Mouse (Mus musculus) midbrain, postnatal 0 days (tissue): ENCODE results near the gene Efcab11. TPM values are rescaled to one million over a fixed set of nuclear protein-coding genes. Genes with fewer than 3 reads are reported as not detected.
"Not testable (repeated sequence)": the region's sequence is repeated elsewhere in the genome, so short reads cannot be mapped to it uniquely, and the experiment has no call there.

Experiments
- ATAC-seq: fragments of 200-750 bp; cut with Nextera tagmentation; 2 replicates; pipeline ENCODE4 v1.8.0; 2017; ENCODE audit warnings: moderate number of reproducible peaks, mild to moderate bottlenecking, moderate TSS enrichment, moderate library complexity; ENCODE audit not compliant: low FRiP score
- DNase-seq: peaks from one replicate; pipeline ENCODE4 v3.0.0-alpha.2; 2015; ENCODE audit warnings: low spot score
- H3K27ac ChIP-seq: fragments of 300-500 bp; sonication (generic); 2 replicates; pipeline ENCODE4 v1.5.1; 2014; ENCODE audit warnings: low read depth, mild to moderate bottlenecking, low read length, mixed read lengths
- H3K27me3 ChIP-seq: fragments of 300-500 bp; sonication (generic); 2 replicates; pipeline ENCODE4 v1.6.1; 2014; ENCODE audit warnings: low read length, control low read depth, mixed read lengths; ENCODE audit not compliant: insufficient read depth
- H3K36me3 ChIP-seq: fragments of 300-500 bp; sonication (generic); 2 replicates; pipeline ENCODE4 v1.6.1; 2014; ENCODE audit warnings: low read length, control low read depth, mixed read lengths; ENCODE audit not compliant: insufficient read depth
- H3K4me1 ChIP-seq: fragments of 300-500 bp; sonication (generic); 2 replicates; pipeline ENCODE4 v1.6.1; 2014; ENCODE audit warnings: mild to moderate bottlenecking, control low read depth, antibody characterized with exemption, low read length, mixed read lengths; ENCODE audit not compliant: insufficient read depth
- H3K4me2 ChIP-seq: fragments of 300-500 bp; sonication (generic); 2 replicates; pipeline ENCODE4 v1.6.1; 2014; ENCODE audit warnings: low read depth, mild to moderate bottlenecking, low read length, mixed read lengths; ENCODE audit not compliant: poor library complexity, severe bottlenecking
- H3K4me3 ChIP-seq: fragments of 300-500 bp; sonication (generic); 2 replicates; pipeline ENCODE4 v1.5.1; 2014; ENCODE audit warnings: low read depth, mild to moderate bottlenecking, low read length, moderate library complexity
- H3K9ac ChIP-seq: fragments of 300-500 bp; sonication (generic); replicated peaks from 2 replicates; pipeline ENCODE4 v1.6.1; 2014; ENCODE audit warnings: mild to moderate bottlenecking, low read length, moderate library complexity, mixed read lengths; ENCODE audit not compliant: poor library complexity, severe bottlenecking
- H3K9me3 ChIP-seq: fragments of 300-500 bp; sonication (generic); 2 replicates; pipeline ENCODE4 v1.6.1; 2016; ENCODE audit warnings: low read length, control low read depth
- CTCF ChIP-seq: IDR thresholded peaks from 2 replicates; pipeline ENCODE4 v1.5.1; 2016; ENCODE audit warnings: antibody characterized with exemption, mild to moderate bottlenecking
- WGBS: fragments of 180-500 bp; shearing (Covaris S2); extraction: QIAGEN DNeasy Blood & Tissue Kit; methylation state at CpG from one replicate; pipeline ENCODE4 v1.1.7; 2014; 5-methylcytosine and 5-hydroxymethylcytosine counted together
- polyA plus RNA-seq: library from polyadenylated mRNA; unstranded; fragments of >200 nt; fragmentation: Nextera tagmentation; extraction: Ambion mirVana; gene quantifications from 2 replicates; pipeline ENCODE4 v1.2.1, GENCODE M21; 2015
- total RNA-seq: library from RNA; depleted of rRNA; stranded (reverse); fragments of >200 nt; gene quantifications from 2 replicates; pipeline ENCODE4 v1.2.3, GENCODE M21; 2014

Efcab11 gene
- total and polyA plus RNA-seq, 2 experiments from 2014 or later = 2.5 to 2.6 TPM

DNA sequence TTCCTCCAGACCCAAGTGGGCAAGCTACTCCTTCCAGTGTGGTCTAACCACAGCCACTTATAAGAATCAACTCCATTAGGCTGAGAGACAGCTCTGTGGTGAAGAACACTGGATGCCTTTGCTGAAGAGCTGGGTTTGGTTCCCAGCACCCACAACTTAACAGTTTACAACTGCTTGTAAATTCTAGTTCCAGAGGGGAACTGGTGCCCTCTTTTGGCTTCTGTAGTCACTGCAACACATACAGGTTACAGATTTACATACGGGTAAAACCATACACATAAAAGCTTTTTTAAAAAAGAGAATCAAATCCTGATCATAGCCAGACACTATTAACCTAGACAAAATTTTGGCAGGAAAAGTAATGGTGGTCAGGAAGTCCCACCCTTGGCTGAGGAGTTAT is 50.8 kb downstream of the Efcab11 start:
- WGBS = 91% methylated on average over 1 of the region's 1 CpGs
- no peaks in the 10 kb centered on the region for H3K9me3 ChIP-seq
- no peak overlapping the region for H3K9ac ChIP-seq
- no peak overlapping the region for H3K4me3 ChIP-seq
- H3K36me3 ChIP-seq = no peaks in the 10 kb centered on the region
- ATAC-seq = no peak
- H3K27me3 ChIP-seq = no peaks in the 10 kb centered on the region
- no peak overlapping the region for H3K4me2 ChIP-seq
- 0 out of 2 replicates have a peak, but pooled peaks cover 4% of the 10 kb centered on the region for H3K4me1 ChIP-seq
- no peak for DNase-seq
- H3K27ac ChIP-seq = no peak overlapping the region
- peak; percentile 24; the same call in 1 of the 2 replicates for TF ChIP-seq CTCF

- no peak for DNase-seq
Observed at GRCm38 (mm10) chr12:99822591-99822990, 61.6 kb downstream of the Efcab11 start.

DNA sequence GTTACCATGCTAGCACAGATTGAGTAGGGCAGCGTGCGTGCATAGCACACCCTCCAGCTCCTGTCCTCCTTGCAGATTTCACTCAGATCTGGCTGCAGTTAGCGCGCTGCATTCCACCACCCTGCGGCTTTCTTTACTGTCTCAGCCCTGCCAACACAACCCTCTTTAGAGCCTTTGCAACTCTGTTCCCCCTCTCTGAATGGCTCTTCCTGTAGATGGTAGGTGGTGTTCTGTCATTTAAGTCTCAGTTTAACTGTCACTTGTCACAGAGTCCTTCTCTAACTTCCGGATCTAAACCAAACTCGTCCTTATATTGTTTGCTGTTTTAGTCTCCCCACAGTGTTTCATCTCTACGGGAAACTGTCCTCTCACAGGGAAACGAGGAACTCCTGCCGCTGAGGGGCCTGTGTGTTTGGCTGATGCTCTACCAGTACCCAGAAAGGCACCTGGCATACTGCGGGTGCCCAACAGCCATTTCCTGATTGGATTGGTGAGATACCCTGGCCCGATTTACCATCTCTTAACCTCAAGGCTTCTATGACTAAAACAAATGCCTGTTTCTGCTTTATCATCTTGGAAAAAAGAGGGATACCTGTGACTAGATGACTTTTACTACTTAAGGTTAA is 62.8 kb downstream of the Efcab11 start:
- Histone ChIP-seq H3K4me1 (no peaks in the 10 kb centered on the region), H3K4me3 (no peak overlapping the region), H3K4me2 (no peak overlapping the region), H3K9ac (no peak overlapping the region), H3K27ac (no peak overlapping the region), H3K27me3 (no peaks in the 10 kb centered on the region), H3K9me3 (no peaks in the 10 kb centered on the region), H3K36me3 (no peaks in the 10 kb centered on the region)
- WGBS = 80% methylated on average over 12 of the region's 12 CpGs
- no peak for TF ChIP-seq CTCF
- DNase-seq = no peak
- ATAC-seq = no peak

More at GRCm38 (mm10) chr12:99822591-99822990, 61.6 kb downstream of the Efcab11 start:
- WGBS = 84% methylated on average over 4 of the region's 4 CpGs
- Histone ChIP-seq H3K4me1 (no peaks in the 10 kb centered on the region), H3K36me3 (no peaks in the 10 kb centered on the region), H3K27ac (no peak overlapping the region), H3K9ac (no peak overlapping the region), H3K9me3 (no peaks in the 10 kb centered on the region), H3K4me3 (no peak overlapping the region), H3K27me3 (no peaks in the 10 kb centered on the region), H3K4me2 (no peak overlapping the region)
- no peak for TF ChIP-seq CTCF
- no peak for ATAC-seq

- Histone ChIP-seq H3K4me3 (no peak overlapping the region), H3K4me1 (no peaks in the 10 kb centered on the region), H3K9ac (no peak overlapping the region), H3K4me2 (no peak overlapping the region), H3K27me3 (no peaks in the 10 kb centered on the region), H3K27ac (no peak overlapping the region), H3K36me3 (no peaks in the 10 kb centered on the region), H3K9me3 (no peaks in the 10 kb centered on the region)
- ATAC-seq = no peak
- WGBS = 73% methylated on average over 4 of the region's 4 CpGs
- DNase-seq = peak; percentile 47
- TF ChIP-seq CTCF = peak; percentile 66
Observed at GRCm38 (mm10) chr12:99819186-99819974, 64.9 kb downstream of the Efcab11 start.

DNA sequence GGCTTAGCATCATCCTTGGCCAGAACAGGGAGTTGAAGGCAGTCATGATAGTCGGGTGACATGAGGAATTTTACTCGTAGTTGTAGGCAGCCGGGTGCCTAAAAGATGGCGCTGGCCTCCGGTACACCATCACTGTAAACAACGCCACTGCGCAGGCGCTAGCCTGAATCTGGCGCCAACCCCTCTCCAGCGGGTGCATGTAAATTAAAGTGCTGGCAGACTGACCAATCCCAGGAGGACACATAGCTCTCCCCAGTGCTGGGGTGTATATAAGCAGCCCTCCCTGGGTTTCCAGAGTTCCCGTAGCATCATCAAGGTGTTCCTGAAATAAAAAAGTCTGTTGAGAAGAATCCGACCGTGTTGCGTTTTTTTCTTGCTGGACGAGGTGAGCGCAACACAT is 66.2 kb downstream of the Efcab11 start:
- not testable (repeated sequence) for H3K27ac ChIP-seq, H3K36me3 ChIP-seq, H3K9ac ChIP-seq, H3K27me3 ChIP-seq, H3K9me3 ChIP-seq, H3K4me1 ChIP-seq, H3K4me2 ChIP-seq, ATAC-seq, DNase-seq, H3K4me3 ChIP-seq
- WGBS = 96% methylated on average over 16 of the region's 16 CpGs

- 92% methylated on average over 8 of the region's 8 CpGs for WGBS
- Histone ChIP-seq H3K4me2 (no peak overlapping the region), H3K4me1 (no peaks in the 10 kb centered on the region), H3K4me3 (no peak overlapping the region), H3K27me3 (no peaks in the 10 kb centered on the region), H3K9ac (no peak overlapping the region), H3K36me3 (no peaks in the 10 kb centered on the region), H3K9me3 (no peaks in the 10 kb centered on the region), H3K27ac (no peak overlapping the region)
- no peak for TF ChIP-seq CTCF
- ATAC-seq = no peak
- no peak for DNase-seq
Observed at GRCm38 (mm10) chr12:99815244-99815643, 69.0 kb downstream of the Efcab11 start.
